Mouse (Mus musculus) bone marrow macrophage, adult 2 months (primary cell): Measurements from ENCODE around the gene Dennd1b.

Source experiments
- CTCF ChIP-seq: IDR thresholded peaks from 2 replicates; pipeline ENCODE4 v1.5.1; 2012; ENCODE audit warnings: low read depth, mild to moderate bottlenecking, low read length, moderate library complexity
- POLR2A ChIP-seq: IDR thresholded peaks from 2 replicates; pipeline ENCODE4 v1.6.1; 2012; ENCODE audit warnings: mild to moderate bottlenecking, low read depth, low read length, borderline replicate concordance

DNA sequence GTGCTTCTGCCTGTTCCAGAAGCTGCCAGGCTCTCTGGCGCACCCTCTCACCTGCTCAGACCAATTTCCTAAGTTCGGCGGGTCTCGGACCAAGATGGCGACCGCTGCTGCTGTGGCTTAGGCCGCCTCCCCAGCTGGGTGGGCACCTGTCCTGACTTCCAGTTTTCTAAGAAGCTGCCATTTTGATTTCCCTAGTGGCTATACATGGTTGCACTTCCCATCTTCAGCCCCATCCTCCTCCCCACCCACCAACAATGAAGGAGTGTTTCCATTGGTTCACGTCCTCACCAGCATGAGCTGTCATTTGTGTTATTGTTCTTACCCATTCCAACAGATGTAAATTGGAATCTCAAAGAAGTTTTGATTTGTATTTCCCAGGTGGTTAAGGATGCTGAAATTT, 159.4 kb downstream of the Dennd1b start:
- TF ChIP-seq CTCF (no peak), POLR2A (no peak)
